Mouse (Mus musculus) midbrain, embryonic 16.5 days (tissue): ENCODE results near the gene Macrod1. TPM values are rescaled to one million over a fixed set of nuclear protein-coding genes. Genes with fewer than 3 reads are reported as not detected.

Experiments used
- ATAC-seq: fragments of 200-750 bp; cut with Nextera tagmentation; 2 replicates; pipeline ENCODE4 v1.8.0; 2017; ENCODE audit warnings: moderate TSS enrichment
- H3K27ac ChIP-seq: fragments of 300-500 bp; sonication (generic); 2 replicates; pipeline ENCODE4 v1.5.1; 2014; ENCODE audit warnings: mild to moderate bottlenecking, low read length, mixed read lengths
- H3K27me3 ChIP-seq: fragments of 300-500 bp; sonication (generic); 2 replicates; pipeline ENCODE4 v1.6.1; 2014; ENCODE audit warnings: low read depth, low read length, mixed read lengths; ENCODE audit not compliant: control insufficient read depth, insufficient read depth
- H3K36me3 ChIP-seq: fragments of 300-500 bp; sonication (generic); 2 replicates; pipeline ENCODE4 v1.6.1; 2014; ENCODE audit warnings: mild to moderate bottlenecking, low read length, moderate library complexity, mixed read lengths; ENCODE audit not compliant: control insufficient read depth, insufficient read depth
- H3K4me1 ChIP-seq: fragments of 300-500 bp; sonication (generic); 2 replicates; pipeline ENCODE4 v1.6.1; 2014; ENCODE audit warnings: mild to moderate bottlenecking, low read length, mixed read lengths; ENCODE audit not compliant: control insufficient read depth, insufficient read depth
- H3K4me2 ChIP-seq: fragments of 300-500 bp; sonication (generic); 2 replicates; pipeline ENCODE4 v1.6.1; 2014; ENCODE audit warnings: mild to moderate bottlenecking, low read length, mixed read lengths
- H3K4me3 ChIP-seq: fragments of 300-500 bp; sonication (generic); 2 replicates; pipeline ENCODE4 v1.5.1; 2014; ENCODE audit warnings: low read depth, mild to moderate bottlenecking, low read length, moderate library complexity, mixed read lengths
- H3K9ac ChIP-seq: fragments of 300-500 bp; sonication (generic); 2 replicates; pipeline ENCODE4 v1.6.1; 2014; ENCODE audit warnings: low read depth, low read length, mixed read lengths
- H3K9me3 ChIP-seq: fragments of 300-500 bp; sonication (generic); replicated peaks from 2 replicates; pipeline ENCODE4 v1.6.1; 2014; ENCODE audit warnings: mild to moderate bottlenecking, low read length, mixed read lengths; ENCODE audit not compliant: control insufficient read depth, poor library complexity, severe bottlenecking
- WGBS: fragments of 180-500 bp; shearing (Covaris S2); extraction: QIAGEN DNeasy Blood & Tissue Kit; methylation state at CpG from one replicate; pipeline ENCODE4 v1.1.7; 2014; 5-methylcytosine and 5-hydroxymethylcytosine counted together
- polyA plus RNA-seq: library from polyadenylated mRNA; unstranded; fragments of >200 nt; fragmentation: Nextera tagmentation; extraction: Ambion mirVana; gene quantifications from 2 replicates; pipeline ENCODE4 v1.2.1, GENCODE M21; 2015

Macrod1 gene
- polyA plus RNA-seq, 1 experiment from 2014 or later: 5.9 TPM

DNA sequence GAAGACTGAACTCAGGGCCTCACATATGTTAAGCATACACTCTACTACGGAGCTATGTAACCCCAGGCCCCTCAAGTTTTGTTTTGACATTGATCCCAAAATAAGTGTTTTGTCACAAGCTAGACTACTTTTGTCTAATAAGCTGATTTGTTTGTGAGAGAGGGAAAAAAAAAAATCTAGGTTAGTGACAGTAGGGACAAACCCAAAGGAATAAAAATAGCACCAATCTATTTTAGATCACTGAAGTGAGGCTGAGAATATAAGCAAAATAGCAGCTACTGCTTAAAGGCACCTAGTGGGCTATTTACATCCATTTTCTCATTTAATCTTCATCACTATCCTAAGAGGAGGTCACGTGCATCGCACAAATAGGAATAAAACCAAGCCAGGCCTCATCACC is 183.0 kb downstream of the Macrod1 start:
- no peaks in the 10 kb centered on the region for H3K9me3 ChIP-seq
- H3K4me2 ChIP-seq: peak overlapping the region; percentile 68
- H3K4me3 ChIP-seq: peak overlapping the region; percentile 75
- 87% methylated on average over 3 of the region's 3 CpGs for WGBS
- H3K27me3 ChIP-seq: no peaks in the 10 kb centered on the region
- no peak overlapping the region for H3K27ac ChIP-seq
- no peaks in the 10 kb centered on the region for H3K36me3 ChIP-seq
- H3K4me1 ChIP-seq: peaks cover 14% of the 10 kb centered on the region
- no peak for ATAC-seq
- peak overlapping the region; percentile 66 for H3K9ac ChIP-seq

DNA sequence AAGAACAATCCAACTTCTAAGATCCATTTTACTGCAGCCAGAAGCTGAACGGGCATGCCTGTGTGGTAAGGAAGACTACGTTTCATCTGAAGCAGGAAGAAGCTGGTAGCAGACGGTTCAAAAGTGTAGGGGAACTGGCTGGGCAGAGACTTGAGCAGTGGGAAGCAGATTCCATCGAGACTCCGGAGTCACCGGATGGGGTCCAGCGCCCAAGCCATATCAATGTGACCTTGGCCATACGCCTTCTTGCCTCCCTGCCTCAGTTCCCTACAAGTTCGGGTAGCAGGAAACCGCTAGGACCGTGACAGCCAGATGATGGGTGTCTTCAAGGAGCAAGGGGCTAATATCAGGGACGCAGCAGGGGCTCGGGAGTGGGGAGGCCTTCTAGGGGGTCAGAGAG is 183.7 kb downstream of the Macrod1 start:
- Histone ChIP-seq H3K9ac (peak overlapping the region; percentile 66), H3K36me3 (no peaks in the 10 kb centered on the region), H3K27ac (peak overlapping the region; percentile 87), H3K9me3 (no peaks in the 10 kb centered on the region), H3K4me2 (peak overlapping the region; percentile 68), H3K4me3 (peak overlapping the region; percentile 75), H3K4me1 (peaks cover 14% of the 10 kb centered on the region), H3K27me3 (no peaks in the 10 kb centered on the region)
- WGBS: 4% methylated on average over 13 of the region's 13 CpGs
- ATAC-seq: peak; percentile 16

DNA sequence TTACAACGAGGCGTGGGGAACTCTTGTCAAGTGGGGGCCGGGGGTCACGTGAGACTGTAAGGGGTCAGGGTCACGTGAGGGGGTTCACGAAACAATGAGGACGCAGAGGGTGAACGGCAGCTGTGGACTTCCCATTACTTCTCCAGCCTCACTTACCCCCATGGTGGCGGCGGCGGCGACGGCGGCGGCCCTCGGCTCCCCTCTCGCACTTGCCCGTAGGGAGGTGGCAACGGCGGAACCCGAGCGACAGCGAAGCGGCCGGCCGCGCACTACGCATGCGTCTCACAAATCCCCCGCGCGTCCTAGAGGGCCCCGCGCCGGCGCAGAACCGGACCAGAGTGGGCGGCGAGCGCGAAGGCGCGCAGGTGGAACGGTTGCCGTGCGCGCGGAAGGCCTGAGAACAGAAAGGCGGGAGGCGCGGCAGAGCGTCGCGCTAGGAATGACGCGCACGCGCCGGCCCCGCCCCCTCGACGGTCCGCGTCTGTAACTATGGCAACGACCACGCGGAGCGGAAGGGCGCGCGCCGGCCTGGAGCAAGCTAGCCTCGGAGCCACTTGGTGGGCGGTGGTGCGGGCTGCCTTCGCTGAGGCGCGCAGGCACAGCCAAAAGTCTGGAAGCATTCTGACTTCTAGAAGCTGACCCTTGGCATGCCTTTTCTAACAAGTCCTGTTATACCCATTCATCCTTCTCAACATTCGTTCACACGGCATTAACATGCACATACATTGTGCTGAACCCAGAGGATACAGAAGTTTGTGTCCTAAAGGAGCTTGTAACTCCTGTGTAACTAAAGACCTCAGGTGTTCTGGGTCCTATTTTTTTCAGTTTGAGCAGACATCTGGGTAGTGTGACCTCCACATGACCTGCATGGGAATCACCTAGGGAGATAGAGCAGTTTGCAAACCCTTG is 184.4 kb downstream of the Macrod1 start, which contains the start of gene Naa40:
Naa40 (minus strand) TSS at position 402 of the 909 bp plus-strand sequence.
- 0% methylated on average over 79 of the region's 80 CpGs for WGBS
- peak within 1 kb of the TSS; percentile 87 for H3K27ac ChIP-seq
- H3K4me3 ChIP-seq: peak within 1 kb of the TSS; percentile 75

DNA sequence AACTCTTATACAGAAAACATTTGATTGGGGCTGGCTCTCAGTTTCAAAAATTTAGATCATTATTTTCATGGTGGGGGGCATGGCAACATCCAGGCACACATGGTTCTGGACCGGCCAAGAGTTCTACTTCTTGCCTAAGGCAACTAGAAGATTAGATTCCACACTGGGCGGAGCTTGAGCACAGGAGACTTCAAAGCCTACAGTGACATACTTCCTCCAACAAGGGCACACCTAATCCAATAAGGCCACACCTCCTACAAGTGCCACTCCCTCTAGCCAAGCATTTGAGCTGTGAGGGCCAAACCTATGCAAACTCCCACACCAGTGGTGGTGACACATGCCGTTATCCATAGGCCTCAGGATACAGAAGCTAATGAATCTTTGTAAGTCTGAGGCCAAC is 189.4 kb downstream of the Macrod1 start:
- Histone ChIP-seq H3K27me3 (no peaks in the 10 kb centered on the region), H3K4me2 (no peak overlapping the region), H3K4me3 (no peak overlapping the region), H3K9me3 (no peaks in the 10 kb centered on the region), H3K36me3 (no peaks in the 10 kb centered on the region), H3K4me1 (peaks cover 2% of the 10 kb centered on the region; the same call in 1 of the 2 replicates), H3K9ac (no peak overlapping the region), H3K27ac (no peak overlapping the region)
- WGBS: 83% methylated on average over 3 of the region's 3 CpGs
- no peak for ATAC-seq

More for the DNA sequence above, 184.4 kb downstream of the Macrod1 start, which contains the start of gene Naa40:
- peaks cover 14% of the 10 kb centered on the region for H3K4me1 ChIP-seq
- H3K27me3 ChIP-seq: no peaks in the 10 kb centered on the region
- peak; percentile 97 for ATAC-seq
- H3K9ac ChIP-seq: peak within 1 kb of the TSS; percentile 66
- no peaks in the 10 kb centered on the region for H3K36me3 ChIP-seq
- no peaks in the 10 kb centered on the region for H3K9me3 ChIP-seq
- H3K4me2 ChIP-seq: peak within 1 kb of the TSS; percentile 68

Other genes with a start within 250 kb of the Macrod1 start
- 10.1 and 14.6 TPM in 2 replicates for gene Rps6ka4, start 216.2 kb upstream of the Macrod1 start, polyA plus RNA-seq
- gene Ccdc88b, start 198.6 kb upstream of the Macrod1 start, polyA plus RNA-seq: 0.27 and 0.55 TPM in 2 replicates
- gene Trmt112, start 147.1 kb upstream of the Macrod1 start, polyA plus RNA-seq: 95.3 and 107 TPM in 2 replicates
- gene Prdx5, start 146.7 kb upstream of the Macrod1 start, polyA plus RNA-seq: 353 and 382 TPM in 2 replicates
- gene Esrra, start 135.0 kb upstream of the Macrod1 start, polyA plus RNA-seq: 13.2 and 13.4 TPM in 2 replicates
- 0.85 and 1.9 TPM in 2 replicates for gene Catsperz, start 131.4 kb upstream of the Macrod1 start, polyA plus RNA-seq
- 7.7 and 11.7 TPM in 2 replicates for gene Kcnk4, start 122.3 kb upstream of the Macrod1 start, polyA plus RNA-seq
- 84.7 and 92.5 TPM in 2 replicates for gene Bad, start 114.9 kb upstream of the Macrod1 start, polyA plus RNA-seq
- 68.8 and 69.7 TPM in 2 replicates for gene Gpr137, start 114.3 kb upstream of the Macrod1 start, polyA plus RNA-seq
- gene Ppp1r14b, start 81.8 kb upstream of the Macrod1 start, polyA plus RNA-seq: 111 and 136 TPM in 2 replicates
- 9.7 and 10.7 TPM in 2 replicates for gene Plcb3, start 80.3 kb upstream of the Macrod1 start, polyA plus RNA-seq
- gene Fkbp2, start 76.3 kb upstream of the Macrod1 start, polyA plus RNA-seq: 114 and 129 TPM in 2 replicates
- gene Vegfb, start 69.2 kb upstream of the Macrod1 start, polyA plus RNA-seq: 41.9 and 57.8 TPM in 2 replicates
- 21.6 and 22.9 TPM in 2 replicates for gene Dnajc4, start 64.2 kb upstream of the Macrod1 start, polyA plus RNA-seq
- gene Nudt22, start 60.7 kb upstream of the Macrod1 start, polyA plus RNA-seq: 19.4 and 19.6 TPM in 2 replicates
- gene Trpt1, start 60.7 kb upstream of the Macrod1 start, polyA plus RNA-seq: 17.2 and 17.3 TPM in 2 replicates
- 3.0 and 3.5 TPM in 2 replicates for gene Fermt3, start 37.3 kb upstream of the Macrod1 start, polyA plus RNA-seq
- 204 and 211 TPM in 2 replicates for gene Stip1, start 16.8 kb upstream of the Macrod1 start, polyA plus RNA-seq
- 11.6 and 12.0 TPM in 2 replicates for gene Flrt1, start 48.9 kb downstream of the Macrod1 start, polyA plus RNA-seq
- gene Otub1, start 149.5 kb downstream of the Macrod1 start, polyA plus RNA-seq: 235 and 240 TPM in 2 replicates
- gene Cox8a, start 160.8 kb downstream of the Macrod1 start, polyA plus RNA-seq: 837 and 884 TPM in 2 replicates
- gene Naa40, start 184.4 kb downstream of the Macrod1 start, polyA plus RNA-seq: 68.1 and 69.6 TPM in 2 replicates
- 17.9 and 20.1 TPM in 2 replicates for gene Rcor2, start 210.5 kb downstream of the Macrod1 start, polyA plus RNA-seq